ENCODE assay signal across 19 mouse cellular contexts in genomic region chr3:30019411-30019810, GRCm38 (mm10).
A peak's percentile ranks its signal among the peaks of the same experiment; 100 is the strongest.
DNase-seq lines count a peak whose midpoint lies in the region; ATAC-seq and TF ChIP-seq lines count a peak whose summit lies in the region.
"Had no signal": no experiment of that assay in that cellular context is flagged by ENCODE, and none has a peak within 500 bp of the region (broad histone marks: within the 10 kb centered on the region; RNA-seq: fewer than 3 reads in every experiment).

No protein-coding gene starts in this region.

- no peaks in the 10 kb centered on the region for H3K27me3 ChIP-seq in heart, embryonic 10.5 days (ENCODE audit: insufficient read depth, poor library complexity, severe bottlenecking)
- no peaks in the 10 kb centered on the region for H3K27me3 ChIP-seq in lung, embryonic 16.5 days (ENCODE audit: control insufficient read depth, insufficient read depth, low read depth, low read length)
- H3K27me3 ChIP-seq in stomach, postnatal 0 days (ENCODE audit: control insufficient read depth, insufficient read depth, low read length), result no peaks in the 10 kb centered on the region
- H3K27me3 ChIP-seq: limb, embryonic 13.5 days; midbrain, embryonic 12.5 days had no signal

- no peak for TF ChIP-seq CTCF in stomach, postnatal 0 days (IDR thresholded peaks at IDR 0.05; ENCODE audit: low read depth)

- H3K27ac ChIP-seq in heart, embryonic 10.5 days, result no peak overlapping the region
- peak overlapping the region; percentile 58 for H3K27ac ChIP-seq in lung, embryonic 16.5 days (ENCODE audit: low read length)
- peak overlapping the region; percentile 69 for H3K27ac ChIP-seq in stomach, postnatal 0 days (replicated peaks)
- H3K27ac ChIP-seq: limb, embryonic 13.5 days; midbrain, embryonic 12.5 days; neural tube, embryonic 13.5 days had no signal

- DNase-seq in heart, adult 11 months, result peak; percentile 50
- DNase-seq in heart, embryonic 10.5 days (ENCODE audit: low spot score), result no peak
- DNase-seq in lung, adult 18-20 months, result peak; percentile 48 to 66
- DNase-seq in lung, postnatal 14 days, result no peak
- DNase-seq in stomach, postnatal 0 days (ENCODE audit: low spot score), result peak; percentile 65
- no peak for DNase-seq in right cerebral cortex, postnatal 36 days (ENCODE audit: low spot score in 2 of 2)
- DNase-seq in ovary, postnatal 36 days (ENCODE audit: low spot score), result no peak
- DNase-seq: adrenal gland, adult 2 months; cerebellum, adult 11-12 months; layer of hippocampus, postnatal 36 days; right cerebral cortex, postnatal 25 days; thymus, adult 18-20 months had no signal

- TF ChIP-seq EP300 in stomach, postnatal 0 days (optimal IDR thresholded peaks at IDR 0.05), result no peak

- no peaks in the 10 kb centered on the region for H3K36me3 ChIP-seq in heart, embryonic 10.5 days
- H3K36me3 ChIP-seq in lung, embryonic 16.5 days (ENCODE audit: control insufficient read depth, insufficient read depth, low read length), result no peaks in the 10 kb centered on the region
- no peaks in the 10 kb centered on the region for H3K36me3 ChIP-seq in stomach, postnatal 0 days (ENCODE audit: control insufficient read depth, insufficient read depth, low read length)
- H3K36me3 ChIP-seq: limb, embryonic 13.5 days; midbrain, embryonic 12.5 days; neural tube, embryonic 13.5 days had no signal

- H3K4me2 ChIP-seq in lung, embryonic 16.5 days (ENCODE audit: low read depth, low read length), result peak overlapping the region; percentile 17
- 0 out of 2 replicates have a peak overlapping the region, but pooled peaks have one; percentile 18 for H3K4me2 ChIP-seq in stomach, postnatal 0 days (replicated peaks; ENCODE audit: low read depth)
- H3K4me2 ChIP-seq: limb, embryonic 13.5 days; midbrain, embryonic 12.5 days; neural tube, embryonic 13.5 days had no signal

- WGBS in heart, embryonic 10.5 days, result 76% methylated on average over 8 of the region's 8 CpGs
- 51% methylated on average over 8 of the region's 8 CpGs for WGBS in lung, embryonic 16.5 days
- 58% methylated on average over 8 of the region's 8 CpGs for WGBS in stomach, postnatal 0 days

- H3K9me3 ChIP-seq in heart, embryonic 10.5 days, result no peaks in the 10 kb centered on the region
- no peaks in the 10 kb centered on the region for H3K9me3 ChIP-seq in lung, embryonic 16.5 days (ENCODE audit: control insufficient read depth, low read length)
- H3K9me3 ChIP-seq in stomach, postnatal 0 days (ENCODE audit: control insufficient read depth, low read length), result no peaks in the 10 kb centered on the region
- H3K9me3 ChIP-seq: limb, embryonic 13.5 days; midbrain, embryonic 12.5 days; neural tube, embryonic 13.5 days had no signal

- no peak overlapping the region for H3K9ac ChIP-seq in lung, embryonic 16.5 days (ENCODE audit: low read length)
- H3K9ac ChIP-seq in stomach, postnatal 0 days (ENCODE audit: low read length), result no peak overlapping the region
- H3K9ac ChIP-seq: limb, embryonic 13.5 days; midbrain, embryonic 12.5 days; neural tube, embryonic 13.5 days had no signal

- peak; percentile 58 for ATAC-seq in lung, embryonic 16.5 days (ENCODE audit: low read depth)
- peak; percentile 93 for ATAC-seq in stomach, postnatal 0 days (ENCODE audit: low FRiP score, low TSS enrichment)
- ATAC-seq: forebrain, embryonic 16.5 days; inflammation-experienced regulatory T-cells, adult 6 months had no signal

- peaks cover 10% of the 10 kb centered on the region for H3K4me1 ChIP-seq in heart, embryonic 10.5 days
- H3K4me1 ChIP-seq in lung, embryonic 16.5 days (replicated peaks; ENCODE audit: control insufficient read depth, insufficient read depth, low read length), result peaks cover 14% of the 10 kb centered on the region
- no peaks in the 10 kb centered on the region for H3K4me1 ChIP-seq in stomach, postnatal 0 days (replicated peaks; ENCODE audit: control insufficient read depth, insufficient read depth)

- no peak overlapping the region for H3K4me3 ChIP-seq in heart, embryonic 10.5 days
- peak overlapping the region; percentile 9 for H3K4me3 ChIP-seq in lung, embryonic 16.5 days (ENCODE audit: low read length)
- no peak overlapping the region; the same call in 1 of the 2 replicates for H3K4me3 ChIP-seq in stomach, postnatal 0 days (ENCODE audit: low read depth, low read length)
- H3K4me3 ChIP-seq: erythroblast, embryonic 14.5 days; limb, embryonic 13.5 days; midbrain, embryonic 12.5 days; neural tube, embryonic 13.5 days had no signal

Comparison
In these comparisons a context has a peak if more than half of its experiments do, and no peak if none do; other contexts are left out.
1. DNase-seq: peak in heart, adult 11 months (single experiment), lung, adult 18-20 months (2 of 2) and stomach, postnatal 0 days (single experiment); none in heart, embryonic 10.5 days (single experiment), lung, postnatal 14 days (single experiment), right cerebral cortex, postnatal 36 days (0 of 2) and ovary, postnatal 36 days (single experiment).